Mouse (Mus musculus): ENCODE measurements around the gene Sdccag8.

DNA sequence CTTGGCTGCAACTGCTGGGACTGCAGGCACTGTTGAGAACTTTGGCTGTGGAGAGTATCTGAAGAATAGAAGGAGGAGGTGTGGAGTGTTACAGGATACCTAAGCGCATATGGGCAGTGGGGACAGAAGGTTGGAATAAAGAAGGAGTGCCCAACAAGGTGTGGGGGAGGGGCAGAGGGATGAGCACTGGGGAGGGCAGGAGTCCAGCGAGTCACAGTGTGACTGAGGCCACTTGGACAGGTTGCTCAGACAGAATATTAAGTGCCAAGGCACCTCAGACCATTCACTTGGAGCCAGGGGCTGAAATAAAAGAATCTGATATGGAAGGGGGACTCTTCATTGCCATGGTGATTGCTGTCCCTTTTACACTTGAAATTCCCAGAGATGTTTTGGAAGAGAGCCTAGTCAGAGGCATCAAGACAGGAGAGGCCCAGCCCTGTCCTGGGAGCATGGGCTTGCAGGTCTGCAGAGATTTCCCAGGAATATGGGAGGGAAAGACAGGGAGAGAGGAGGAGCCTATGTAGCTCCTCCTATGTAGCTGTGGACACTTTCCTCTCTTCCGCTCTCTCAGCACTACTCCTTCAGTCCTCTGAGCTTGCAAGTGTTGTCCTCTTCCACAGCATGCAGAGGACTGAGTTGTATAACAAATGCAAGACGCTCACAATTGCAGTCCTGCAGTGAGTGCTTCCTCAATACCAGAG lies 189.7 kb downstream of the Sdccag8 start:
- TF ChIP-seq CTCF (IDR thresholded peaks at IDR 0.05; ENCODE audit: extremely low read depth, insufficient read depth, low read length): no peak
- no peak for TF ChIP-seq POLR2A (IDR thresholded peaks at IDR 0.05; ENCODE audit: extremely low read depth, insufficient read depth, low read length)

Measured in cortical plate, adult 2 months (tissue).